Mouse (Mus musculus): Measurements from ENCODE around the gene Pkm.

DNA sequence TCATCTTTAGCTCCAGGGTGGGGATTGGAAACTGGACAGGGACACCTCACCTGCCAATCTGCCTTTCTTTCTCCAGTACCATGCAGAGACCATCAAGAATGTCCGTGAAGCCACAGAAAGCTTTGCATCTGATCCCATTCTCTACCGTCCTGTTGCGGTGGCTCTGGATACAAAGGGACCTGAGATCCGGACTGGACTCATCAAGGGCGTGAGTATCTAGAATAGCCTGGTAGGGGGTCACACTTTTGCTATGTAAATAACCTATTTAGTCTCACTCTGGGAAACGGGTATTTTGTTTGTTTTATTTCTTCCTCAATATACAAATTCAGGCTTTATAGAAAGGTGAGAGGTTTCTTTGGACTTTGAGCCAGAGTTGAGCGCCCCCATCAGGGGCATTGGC lies 12.3 kb downstream of the Pkm start:
- TF ChIP-seq CTCF (conservative IDR thresholded peaks at IDR 0.05; ENCODE audit: insufficient read depth, insufficient read length, low read depth, low read length) (no peak), POLR2A (IDR thresholded peaks at IDR 0.05; ENCODE audit: low read depth, low read length) (no peak)
